Mouse (Mus musculus): ENCODE measurements around the gene Foxb1. TPM values are rescaled to one million over a fixed set of nuclear protein-coding genes. Genes with fewer than 3 reads are reported as not detected.

The Foxb1 gene
- polyA plus RNA-seq, 1 experiment from 2014 or later: not detected

DNA sequence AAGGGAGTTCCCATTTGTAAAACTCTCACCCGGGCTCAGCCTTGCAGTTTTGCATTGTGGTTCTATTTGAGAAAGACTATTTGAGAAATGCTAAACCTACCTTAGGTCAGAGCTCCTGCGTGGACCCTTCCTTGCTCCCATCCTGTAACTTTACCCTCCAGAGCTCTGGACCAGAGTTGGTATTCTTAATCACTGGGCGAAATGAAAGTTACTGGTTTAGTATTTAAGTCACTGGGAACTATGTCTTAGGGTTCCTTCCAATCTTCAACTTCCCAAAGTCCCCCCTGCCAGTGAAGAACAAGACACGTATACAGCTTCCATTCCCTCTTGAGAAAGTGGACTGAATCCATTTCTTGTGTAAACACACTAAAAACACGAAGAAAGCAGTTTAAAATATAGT lies 5.6 kb downstream of the Foxb1 start:
- Histone ChIP-seq H3K27me3 (ENCODE audit: control insufficient read depth, insufficient read depth, low read length) (peaks cover 26% of the 10 kb centered on the region), H3K36me3 (ENCODE audit: control insufficient read depth, insufficient read depth, low read length) (no peaks in the 10 kb centered on the region)
- WGBS: 16% methylated on average over 5 of the region's 5 CpGs

DNA sequence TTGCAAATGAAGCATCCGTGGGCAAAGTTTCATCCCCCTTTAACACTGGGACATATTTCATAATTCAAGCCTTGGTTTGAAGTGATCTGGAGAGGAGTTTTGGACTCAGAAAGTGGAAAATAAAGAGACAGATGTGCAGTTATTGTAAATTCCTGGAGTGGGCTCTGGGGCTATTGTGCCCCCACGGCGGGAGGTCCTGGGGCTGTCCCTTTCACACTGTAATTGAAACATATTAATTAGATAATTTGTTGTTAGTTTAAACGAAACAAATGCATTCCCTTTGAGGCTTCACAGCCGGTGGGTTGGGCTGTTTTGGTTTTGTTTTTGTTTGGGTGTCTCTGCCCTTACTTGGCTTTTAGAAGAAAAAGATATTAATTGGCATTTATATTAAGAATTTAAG lies 6.0 kb downstream of the Foxb1 start:
- 16% methylated on average over 5 of the region's 5 CpGs for WGBS
- no peak for ATAC-seq (ENCODE audit: low FRiP score, low TSS enrichment)
- no peak overlapping the region for H3K4me3 ChIP-seq (ENCODE audit: low read depth, low read length)
- peaks cover 22% of the 10 kb centered on the region for H3K27me3 ChIP-seq (ENCODE audit: control insufficient read depth, insufficient read depth, low read length)
- H3K4me2 ChIP-seq (replicated peaks; ENCODE audit: low read depth): no peak overlapping the region
- no peaks in the 10 kb centered on the region for H3K4me1 ChIP-seq (replicated peaks; ENCODE audit: control insufficient read depth, insufficient read depth)
- no peak overlapping the region for H3K9ac ChIP-seq (ENCODE audit: low read length)
- DNase-seq (ENCODE audit: low spot score): no peak
- H3K36me3 ChIP-seq (ENCODE audit: control insufficient read depth, insufficient read depth, low read length): no peaks in the 10 kb centered on the region
- no peak overlapping the region for H3K27ac ChIP-seq (replicated peaks)
- TF ChIP-seq CTCF (IDR thresholded peaks at IDR 0.05; ENCODE audit: low read depth): no peak
- no peak for TF ChIP-seq EP300 (optimal IDR thresholded peaks at IDR 0.05)
- H3K9me3 ChIP-seq (ENCODE audit: control insufficient read depth, low read length): no peaks in the 10 kb centered on the region

More for the DNA sequence above, 5.6 kb downstream of the Foxb1 start:
- TF ChIP-seq EP300 (optimal IDR thresholded peaks at IDR 0.05): no peak
- no peaks in the 10 kb centered on the region for H3K4me1 ChIP-seq (replicated peaks; ENCODE audit: control insufficient read depth, insufficient read depth)
- H3K9ac ChIP-seq (ENCODE audit: low read length): no peak overlapping the region
- H3K4me2 ChIP-seq (replicated peaks; ENCODE audit: low read depth): no peak overlapping the region
- DNase-seq (ENCODE audit: low spot score): no peak
- H3K9me3 ChIP-seq (ENCODE audit: control insufficient read depth, low read length): no peaks in the 10 kb centered on the region
- H3K27ac ChIP-seq (replicated peaks): no peak overlapping the region
- no peak overlapping the region for H3K4me3 ChIP-seq (ENCODE audit: low read depth, low read length)
- no peak for ATAC-seq (ENCODE audit: low FRiP score, low TSS enrichment)

DNA sequence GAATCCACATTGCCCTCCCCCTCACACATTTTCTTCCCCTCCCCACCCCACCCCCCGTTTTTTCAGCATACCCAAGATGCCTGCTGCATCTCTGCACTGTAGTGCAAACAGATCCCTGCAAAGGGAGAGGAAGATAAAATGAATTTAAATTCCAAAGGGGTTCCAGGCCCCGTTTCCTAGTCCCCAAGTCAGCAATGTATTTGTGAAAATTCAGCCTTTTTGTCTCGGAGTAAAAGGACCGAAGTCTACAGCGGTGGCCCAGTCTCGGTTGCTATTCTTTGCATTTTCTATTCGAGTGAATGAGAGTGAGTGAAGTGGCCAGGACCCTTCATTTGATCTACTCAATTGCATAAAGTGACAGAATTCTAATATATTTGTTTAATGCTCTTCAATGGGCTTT lies 6.4 kb downstream of the Foxb1 start:
- Histone ChIP-seq H3K9ac (ENCODE audit: low read length) (no peak overlapping the region), H3K27ac (replicated peaks) (no peak overlapping the region), H3K27me3 (ENCODE audit: control insufficient read depth, insufficient read depth, low read length) (peaks cover 18% of the 10 kb centered on the region), H3K4me1 (replicated peaks; ENCODE audit: control insufficient read depth, insufficient read depth) (no peaks in the 10 kb centered on the region), H3K36me3 (ENCODE audit: control insufficient read depth, insufficient read depth, low read length) (no peaks in the 10 kb centered on the region), H3K4me3 (ENCODE audit: low read depth, low read length) (no peak overlapping the region), H3K4me2 (replicated peaks; ENCODE audit: low read depth) (no peak overlapping the region), H3K9me3 (ENCODE audit: control insufficient read depth, low read length) (no peaks in the 10 kb centered on the region)
- WGBS: 8% methylated on average over 7 of the region's 7 CpGs
- TF ChIP-seq CTCF (IDR thresholded peaks at IDR 0.05; ENCODE audit: low read depth) (no peak), EP300 (optimal IDR thresholded peaks at IDR 0.05) (no peak)
- DNase-seq (ENCODE audit: low spot score) (no peak), ATAC-seq (ENCODE audit: low FRiP score, low TSS enrichment) (no peak)

DNA sequence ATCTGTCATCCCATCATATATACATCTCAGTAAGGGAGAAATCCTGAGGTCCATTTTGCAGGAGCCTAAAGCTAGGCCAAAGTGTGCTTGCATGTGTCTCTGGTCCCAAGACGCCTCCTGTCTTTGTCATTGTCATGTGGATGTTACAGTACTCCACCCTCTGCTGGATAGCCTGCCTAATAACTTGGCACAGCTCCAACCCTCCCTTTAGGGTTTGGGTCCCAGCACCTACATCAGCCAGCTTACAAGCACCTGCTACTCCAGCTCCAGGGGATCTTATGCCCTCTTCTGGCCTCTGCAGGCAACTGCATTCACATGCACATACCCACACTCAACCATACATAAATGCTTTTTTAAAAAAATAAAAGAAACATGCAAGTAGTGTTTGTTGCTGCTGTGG lies 12.8 kb downstream of the Foxb1 start:
- no peak overlapping the region for H3K4me3 ChIP-seq (ENCODE audit: low read depth, low read length)
- no peak overlapping the region for H3K4me2 ChIP-seq (replicated peaks; ENCODE audit: low read depth)
- no peaks in the 10 kb centered on the region for H3K36me3 ChIP-seq (ENCODE audit: control insufficient read depth, insufficient read depth, low read length)
- H3K9me3 ChIP-seq (ENCODE audit: control insufficient read depth, low read length): no peaks in the 10 kb centered on the region
- DNase-seq (ENCODE audit: low spot score) (no peak), ATAC-seq (ENCODE audit: low FRiP score, low TSS enrichment) (no peak)
- no peak overlapping the region for H3K9ac ChIP-seq (ENCODE audit: low read length)
- no peaks in the 10 kb centered on the region for H3K4me1 ChIP-seq (replicated peaks; ENCODE audit: control insufficient read depth, insufficient read depth)
- WGBS: 86% methylated on average over 1 of the region's 1 CpGs
- H3K27ac ChIP-seq (replicated peaks): no peak overlapping the region
- TF ChIP-seq CTCF (IDR thresholded peaks at IDR 0.05; ENCODE audit: low read depth) (peak; percentile 40), EP300 (optimal IDR thresholded peaks at IDR 0.05) (no peak)
- 0 out of 2 replicates have a peak, but pooled peaks cover 2% of the 10 kb centered on the region for H3K27me3 ChIP-seq (ENCODE audit: control insufficient read depth, insufficient read depth, low read length)

DNA sequence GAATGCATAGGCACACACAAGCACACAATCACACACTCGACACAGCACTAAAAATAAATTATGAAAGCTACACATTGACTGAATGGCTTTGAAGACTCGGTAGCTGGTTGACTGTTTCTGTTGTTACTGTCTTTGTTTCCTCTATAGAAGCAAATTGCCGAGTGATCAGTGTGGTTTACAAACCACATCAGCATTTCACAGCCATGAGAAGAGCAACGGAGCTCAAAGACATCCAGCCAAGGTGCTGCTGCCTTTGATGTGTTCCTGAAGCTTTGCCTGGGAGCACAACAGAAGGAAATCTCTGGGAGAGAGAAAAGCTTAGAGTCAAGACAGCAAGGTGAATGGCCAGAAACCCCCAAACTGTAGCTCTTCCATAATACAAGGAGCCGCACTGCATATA lies 32.0 kb downstream of the Foxb1 start:
- no peaks in the 10 kb centered on the region for H3K4me1 ChIP-seq (replicated peaks; ENCODE audit: control insufficient read depth, insufficient read depth)
- H3K4me3 ChIP-seq (ENCODE audit: low read depth, low read length): no peak overlapping the region
- H3K9ac ChIP-seq (ENCODE audit: low read length): no peak overlapping the region
- no peaks in the 10 kb centered on the region for H3K9me3 ChIP-seq (ENCODE audit: control insufficient read depth, low read length)
- no peaks in the 10 kb centered on the region for H3K27me3 ChIP-seq (ENCODE audit: control insufficient read depth, insufficient read depth, low read length)
- TF ChIP-seq EP300 (optimal IDR thresholded peaks at IDR 0.05) (no peak), CTCF (IDR thresholded peaks at IDR 0.05; ENCODE audit: low read depth) (no peak)
- 61% methylated on average over 5 of the region's 5 CpGs for WGBS
- H3K27ac ChIP-seq (replicated peaks): no peak overlapping the region
- no peak overlapping the region for H3K4me2 ChIP-seq (replicated peaks; ENCODE audit: low read depth)
- DNase-seq (ENCODE audit: low spot score): no peak
- no peaks in the 10 kb centered on the region for H3K36me3 ChIP-seq (ENCODE audit: control insufficient read depth, insufficient read depth, low read length)
- ATAC-seq (ENCODE audit: low FRiP score, low TSS enrichment): no peak

DNA sequence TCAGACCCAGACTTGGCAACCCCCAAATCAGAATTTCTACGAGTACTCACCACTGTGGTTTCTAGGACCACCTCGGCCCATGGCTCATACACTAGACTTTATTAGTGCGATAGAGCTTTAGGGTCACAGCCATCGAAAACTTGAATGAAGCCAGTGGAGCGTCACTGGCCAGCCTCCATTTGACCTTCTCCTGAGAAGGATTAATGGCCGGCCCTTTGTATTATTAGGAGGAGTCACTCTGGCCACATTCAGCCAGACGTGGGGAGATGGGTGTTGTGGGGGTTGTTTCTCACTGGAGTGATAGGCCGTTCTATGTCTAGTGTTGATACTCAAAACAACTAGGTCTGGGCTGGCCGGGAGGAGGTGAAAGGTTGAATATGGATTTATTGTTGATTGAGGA lies 42.3 kb downstream of the Foxb1 start:
- Histone ChIP-seq H3K4me2 (replicated peaks; ENCODE audit: low read depth) (no peak overlapping the region), H3K4me3 (ENCODE audit: low read depth, low read length) (no peak overlapping the region), H3K4me1 (replicated peaks; ENCODE audit: control insufficient read depth, insufficient read depth) (no peaks in the 10 kb centered on the region; the same call in 1 of the 2 replicates), H3K27ac (replicated peaks) (no peak overlapping the region), H3K27me3 (ENCODE audit: control insufficient read depth, insufficient read depth, low read length) (no peaks in the 10 kb centered on the region), H3K36me3 (ENCODE audit: control insufficient read depth, insufficient read depth, low read length) (no peaks in the 10 kb centered on the region), H3K9me3 (ENCODE audit: control insufficient read depth, low read length) (no peaks in the 10 kb centered on the region), H3K9ac (ENCODE audit: low read length) (no peak overlapping the region)
- 88% methylated on average over 9 of the region's 9 CpGs for WGBS
- ATAC-seq (ENCODE audit: low FRiP score, low TSS enrichment) (no peak), DNase-seq (ENCODE audit: low spot score) (no peak)
- TF ChIP-seq CTCF (IDR thresholded peaks at IDR 0.05; ENCODE audit: low read depth) (no peak), EP300 (optimal IDR thresholded peaks at IDR 0.05) (no peak)

All from stomach, postnatal 0 days (tissue).